Mouse (Mus musculus): ENCODE data around the gene Ccdc58.
"Not testable (repeated sequence)": the region's sequence is repeated elsewhere in the genome, so short reads cannot be mapped to it uniquely, and the experiment has no call there.

Ccdc58 gene

GRCm38 (mm10) chr16:36064904-36065303, 6.6 kb upstream of the Ccdc58 start:
- no peaks in the 10 kb centered on the region for H3K36me3 ChIP-seq (ENCODE audit: control insufficient read depth, insufficient read depth, low read length, poor library complexity, severe bottlenecking)
- DNase-seq (ENCODE audit: low read depth, low spot score), result no peak
- H3K27me3 ChIP-seq (ENCODE audit: control insufficient read depth, insufficient read depth, low read length, poor library complexity, severe bottlenecking), result no peaks in the 10 kb centered on the region

GRCm38 (mm10) chr16:36067694-36068093, 3.8 kb upstream of the Ccdc58 start:
- DNase-seq (ENCODE audit: low read depth, low spot score), result no peak
- H3K27me3 ChIP-seq (ENCODE audit: control insufficient read depth, insufficient read depth, low read length, poor library complexity, severe bottlenecking), result no peaks in the 10 kb centered on the region

GRCm38 (mm10) chr16:36068356-36068755, 3.1 kb upstream of the Ccdc58 start:
- no peak for DNase-seq (ENCODE audit: low read depth, low spot score)
- no peaks in the 10 kb centered on the region for H3K36me3 ChIP-seq (ENCODE audit: control insufficient read depth, insufficient read depth, low read length, poor library complexity, severe bottlenecking)
- H3K27me3 ChIP-seq (ENCODE audit: control insufficient read depth, insufficient read depth, low read length, poor library complexity, severe bottlenecking), result no peaks in the 10 kb centered on the region; the same call in 1 of the 2 replicates

More at GRCm38 (mm10) chr16:36067694-36068093, 3.8 kb upstream of the Ccdc58 start:
- no peaks in the 10 kb centered on the region for H3K36me3 ChIP-seq (ENCODE audit: control insufficient read depth, insufficient read depth, low read length, poor library complexity, severe bottlenecking)

- DNase-seq (ENCODE audit: low read depth, low spot score), result no peak
- H3K27me3 ChIP-seq (ENCODE audit: control insufficient read depth, insufficient read depth, low read length, poor library complexity, severe bottlenecking), result no peaks in the 10 kb centered on the region; the same call in 1 of the 2 replicates
- no peaks in the 10 kb centered on the region for H3K36me3 ChIP-seq (ENCODE audit: control insufficient read depth, insufficient read depth, low read length, poor library complexity, severe bottlenecking)
Observed at GRCm38 (mm10) chr16:36069819-36070575, 1.5 kb upstream of the Ccdc58 start.

DNA sequence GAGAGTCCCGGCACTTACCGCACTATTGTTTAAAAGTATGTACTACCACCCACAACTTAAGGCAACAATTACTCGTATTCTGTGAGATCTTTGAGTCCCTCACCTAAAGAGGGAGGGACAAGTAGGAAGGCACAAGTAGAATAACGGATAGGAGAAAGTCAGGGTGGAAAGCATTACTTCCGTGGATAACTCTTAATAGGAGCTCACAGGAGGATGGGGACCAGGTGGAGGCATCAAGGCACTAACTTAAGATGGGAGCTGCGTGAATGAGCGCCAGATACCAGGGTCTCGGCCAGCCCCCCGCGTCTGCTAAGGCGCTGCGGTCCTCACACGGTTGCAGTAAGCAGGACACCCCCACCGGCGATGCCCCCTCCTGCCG, 425 bp upstream of the Ccdc58 start:
- H3K36me3 ChIP-seq (ENCODE audit: control insufficient read depth, insufficient read depth, low read length, poor library complexity, severe bottlenecking), result no peaks in the 10 kb centered on the region
- DNase-seq (ENCODE audit: low read depth, low spot score), result no peak

GRCm38 (mm10) chr16:36072410-36073011, 1.0 kb downstream of the Ccdc58 start:
- no peaks in the 10 kb centered on the region; the same call in 1 of the 2 replicates for H3K27me3 ChIP-seq (ENCODE audit: control insufficient read depth, insufficient read depth, low read length, poor library complexity, severe bottlenecking)
- DNase-seq (ENCODE audit: low read depth, low spot score), result no peak
- H3K36me3 ChIP-seq (ENCODE audit: control insufficient read depth, insufficient read depth, low read length, poor library complexity, severe bottlenecking), result no peaks in the 10 kb centered on the region

More for the DNA sequence above, 425 bp upstream of the Ccdc58 start:
- H3K27me3 ChIP-seq (ENCODE audit: control insufficient read depth, insufficient read depth, low read length, poor library complexity, severe bottlenecking), result no peaks in the 10 kb centered on the region; the same call in 1 of the 2 replicates

DNA sequence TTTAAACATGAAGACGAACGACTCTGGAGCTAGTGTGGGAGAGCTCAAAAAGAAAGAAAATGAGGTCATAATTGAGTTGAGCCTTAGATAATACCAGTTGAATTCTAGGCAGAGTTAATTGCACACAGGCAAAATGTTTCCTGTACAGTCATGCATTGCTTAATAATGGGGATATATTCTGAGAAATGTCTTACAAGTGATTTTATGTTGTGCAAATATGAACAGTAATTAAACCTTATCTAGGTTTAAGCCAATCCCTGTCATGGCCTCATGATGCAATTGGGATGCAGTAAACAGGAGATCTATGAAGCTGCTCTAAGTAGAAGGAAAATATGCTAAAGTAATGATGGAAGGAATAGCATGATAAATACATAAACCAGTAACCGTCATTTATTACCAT, 3.3 kb downstream of the Ccdc58 start:
- Histone ChIP-seq H3K27me3 (ENCODE audit: control insufficient read depth, insufficient read depth, low read length, poor library complexity, severe bottlenecking) (no peaks in the 10 kb centered on the region; the same call in 1 of the 2 replicates), H3K36me3 (ENCODE audit: control insufficient read depth, insufficient read depth, low read length, poor library complexity, severe bottlenecking) (no peaks in the 10 kb centered on the region)
- DNase-seq (ENCODE audit: low read depth, low spot score), result no peak

GRCm38 (mm10) chr16:36079916-36080315, 8.4 kb downstream of the Ccdc58 start:
- peaks cover 2% of the 10 kb centered on the region; the same call in 1 of the 2 replicates for H3K36me3 ChIP-seq (ENCODE audit: control insufficient read depth, insufficient read depth, low read length, poor library complexity, severe bottlenecking)

DNA sequence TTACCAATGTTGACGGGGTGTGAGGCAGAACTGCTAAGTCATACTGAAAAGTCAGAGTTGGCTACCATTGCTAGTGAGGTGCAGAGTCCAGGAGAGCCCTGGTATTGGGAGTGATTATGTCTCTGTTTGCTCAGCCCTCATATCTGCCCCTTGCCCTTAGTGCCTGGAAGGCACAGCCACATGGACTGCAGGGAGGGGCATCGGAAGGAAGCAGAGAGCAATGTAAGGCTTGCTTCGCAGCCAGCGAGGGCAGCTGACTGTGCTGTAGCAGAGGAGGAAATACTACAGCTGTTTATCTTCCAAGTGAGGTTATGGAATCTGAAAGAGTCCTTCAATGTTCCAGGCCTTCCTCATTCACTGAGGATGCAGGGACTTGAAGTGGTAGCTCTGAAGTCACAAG, 16.4 kb downstream of the Ccdc58 start:
- H3K27me3 ChIP-seq (ENCODE audit: control insufficient read depth, insufficient read depth, low read length, poor library complexity, severe bottlenecking), result no peaks in the 10 kb centered on the region
- peaks cover 7% of the 10 kb centered on the region; the same call in 1 of the 2 replicates for H3K36me3 ChIP-seq (ENCODE audit: control insufficient read depth, insufficient read depth, low read length, poor library complexity, severe bottlenecking)
- no peak for DNase-seq (ENCODE audit: low read depth, low spot score)

More at GRCm38 (mm10) chr16:36079916-36080315, 8.4 kb downstream of the Ccdc58 start:
- no peak for DNase-seq (ENCODE audit: low read depth, low spot score)
- no peaks in the 10 kb centered on the region for H3K27me3 ChIP-seq (ENCODE audit: control insufficient read depth, insufficient read depth, low read length, poor library complexity, severe bottlenecking)

- Histone ChIP-seq H3K27me3 (ENCODE audit: control insufficient read depth, insufficient read depth, low read length, poor library complexity, severe bottlenecking) (no peaks in the 10 kb centered on the region), H3K36me3 (ENCODE audit: control insufficient read depth, insufficient read depth, low read length, poor library complexity, severe bottlenecking) (peaks cover 5% of the 10 kb centered on the region; the same call in 1 of the 2 replicates)
- DNase-seq (ENCODE audit: low read depth, low spot score), result no peak
Observed at GRCm38 (mm10) chr16:36089065-36089464, 17.6 kb downstream of the Ccdc58 start.

GRCm38 (mm10) chr16:36089850-36090616, 18.5 kb downstream of the Ccdc58 start:
- H3K27me3 ChIP-seq (ENCODE audit: control insufficient read depth, insufficient read depth, low read length, poor library complexity, severe bottlenecking), result no peaks in the 10 kb centered on the region
- no peak for DNase-seq (ENCODE audit: low read depth, low spot score)
- peaks cover 5% of the 10 kb centered on the region; the same call in 1 of the 2 replicates for H3K36me3 ChIP-seq (ENCODE audit: control insufficient read depth, insufficient read depth, low read length, poor library complexity, severe bottlenecking)

DNA sequence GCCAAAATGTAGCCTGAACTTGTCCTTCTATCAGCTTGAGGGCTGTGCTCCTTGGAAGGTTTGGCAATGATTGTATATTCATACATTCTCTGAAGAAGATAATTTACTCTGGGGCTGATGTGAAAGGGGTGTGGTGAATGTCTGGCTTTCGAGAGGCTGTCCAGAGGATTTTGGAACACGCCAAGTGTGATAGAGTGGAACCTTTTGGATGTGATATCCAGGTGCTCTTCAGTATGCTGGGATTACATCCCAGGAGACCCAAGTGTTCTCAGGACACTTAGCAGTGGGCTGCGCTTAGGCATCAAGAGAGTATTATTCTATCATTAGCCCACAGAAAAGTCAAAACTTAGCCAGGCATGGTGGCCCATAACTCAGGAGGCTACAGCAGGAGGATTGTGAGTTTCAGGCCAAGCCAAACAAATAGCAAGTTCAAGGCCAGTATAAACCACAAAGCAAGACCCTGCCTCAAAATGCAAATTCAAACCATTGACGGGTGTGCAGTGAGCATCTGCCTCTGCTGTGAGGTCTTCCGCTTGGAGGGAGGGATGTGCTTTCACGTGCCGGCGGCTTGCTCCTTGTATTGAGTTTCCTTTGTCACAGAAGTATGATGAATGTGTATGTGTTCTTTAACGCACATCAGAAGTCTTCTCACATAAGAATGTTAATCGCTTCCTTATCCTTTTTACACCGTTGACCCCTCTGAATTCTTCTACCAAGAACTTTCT, 19.5 kb downstream of the Ccdc58 start:
- DNase-seq (ENCODE audit: low read depth, low spot score), result no peak
- Histone ChIP-seq H3K27me3 (ENCODE audit: control insufficient read depth, insufficient read depth, low read length, poor library complexity, severe bottlenecking) (no peaks in the 10 kb centered on the region), H3K36me3 (ENCODE audit: control insufficient read depth, insufficient read depth, low read length, poor library complexity, severe bottlenecking) (peaks cover 3% of the 10 kb centered on the region; the same call in 1 of the 2 replicates)

DNA sequence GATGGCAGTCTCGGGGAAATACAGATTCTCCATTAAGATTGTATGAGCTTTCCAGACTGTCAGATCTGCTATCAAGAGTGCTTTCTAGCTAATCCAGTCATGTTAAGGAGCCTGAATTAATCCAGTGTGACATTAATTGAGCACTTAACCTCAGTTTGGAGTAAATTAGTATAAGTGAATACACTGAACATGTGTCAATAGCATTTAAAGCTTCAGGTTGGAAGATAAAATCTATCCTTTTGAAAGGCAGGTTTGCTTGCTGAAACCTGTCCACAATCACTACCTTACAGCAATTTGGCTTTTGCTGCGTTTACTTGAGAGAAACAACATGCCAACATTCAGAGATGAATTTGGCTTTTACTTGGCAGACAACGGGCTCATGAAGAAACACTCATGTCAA, 22.6 kb downstream of the Ccdc58 start:
- Histone ChIP-seq H3K27me3 (ENCODE audit: control insufficient read depth, insufficient read depth, low read length, poor library complexity, severe bottlenecking) (no peaks in the 10 kb centered on the region), H3K36me3 (ENCODE audit: control insufficient read depth, insufficient read depth, low read length, poor library complexity, severe bottlenecking) (peaks cover 1% of the 10 kb centered on the region; the same call in 1 of the 2 replicates)
- DNase-seq (ENCODE audit: low read depth, low spot score), result no peak

- not testable (repeated sequence) for H3K27me3 ChIP-seq (ENCODE audit: control insufficient read depth, insufficient read depth, low read length, poor library complexity, severe bottlenecking); DNase-seq (ENCODE audit: low read depth, low spot score); H3K36me3 ChIP-seq (ENCODE audit: control insufficient read depth, insufficient read depth, low read length, poor library complexity, severe bottlenecking)
Observed at GRCm38 (mm10) chr16:36097813-36098499, 26.5 kb downstream of the Ccdc58 start.
